Mouse (Mus musculus) brain, embryonic 14.5 days (tissue): ENCODE measurements at regions not wholly inside any gene's neighbourhood (a gene's known extent, or its start where the extent isn't known, plus 50 kb on each side); places are given as distances from the start of the nearest gene placed in this dataset.

Experiments used
- DNase-seq: peaks from one replicate; pipeline ENCODE4 v3.0.0-alpha.2; 2011; ENCODE audit warnings: low read depth
- CTCF ChIP-seq: fragments of 200-500 bp; IDR thresholded peaks from 2 replicates; pipeline ENCODE4 v1.5.1; 2012; ENCODE audit warnings: inconsistent platforms, mild to moderate bottlenecking, moderate library complexity, borderline replicate concordance; ENCODE audit not compliant: insufficient read depth, insufficient read length; ENCODE audit errors: extremely low read depth
- POLR2A ChIP-seq: fragments of 200-500 bp; IDR thresholded peaks from 2 replicates; pipeline ENCODE4 v1.6.1; 2012; ENCODE audit warnings: mild to moderate bottlenecking, inconsistent platforms, borderline replicate concordance; ENCODE audit not compliant: poor library complexity, insufficient read depth, insufficient read length, severe bottlenecking; ENCODE audit errors: extremely low read depth

DNA sequence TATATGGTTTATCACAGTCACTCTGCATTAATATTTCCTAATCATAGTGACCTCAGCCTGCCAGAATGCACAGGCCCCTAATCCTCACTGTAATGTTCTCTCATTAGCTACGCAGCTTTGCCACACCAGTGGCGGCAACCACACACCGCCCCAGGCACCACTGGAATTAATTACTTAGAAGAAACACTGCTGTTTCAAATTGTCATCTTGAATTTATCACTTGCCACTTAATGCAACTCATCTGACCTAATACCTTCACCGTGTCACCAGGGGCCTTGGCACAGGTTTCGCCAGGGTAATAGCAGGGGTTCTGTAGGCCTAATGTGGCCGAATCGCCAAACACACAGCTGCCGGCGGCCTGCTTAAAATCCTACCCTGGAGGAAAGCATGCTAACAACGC is 328.5 kb upstream of the Atp5g3 start:
- TF ChIP-seq POLR2A (no peak), CTCF (no peak)
- DNase-seq = peak; percentile 73

DNA sequence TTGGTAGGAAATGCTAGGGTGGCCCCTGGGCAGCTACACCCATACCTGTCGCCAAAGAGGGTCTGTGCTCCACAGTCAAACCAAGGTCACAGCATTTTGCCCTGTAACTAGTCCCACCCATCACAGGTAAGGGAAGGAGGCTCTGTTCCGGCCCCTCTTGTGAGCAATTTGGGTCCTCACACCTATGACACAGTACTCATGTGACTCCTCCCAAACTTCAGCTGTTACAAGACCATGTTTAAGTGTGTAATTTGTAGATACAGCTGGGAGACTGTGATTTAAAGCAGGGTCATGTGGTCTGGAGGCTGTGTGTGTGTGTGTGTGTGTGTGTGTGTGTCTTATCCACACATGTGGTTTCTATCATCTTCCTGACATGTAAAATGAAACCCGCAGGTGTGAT is 306.3 kb upstream of the Atp5g3 start:
- TF ChIP-seq CTCF = no peak
- no peak for TF ChIP-seq POLR2A
- DNase-seq = no peak

DNA sequence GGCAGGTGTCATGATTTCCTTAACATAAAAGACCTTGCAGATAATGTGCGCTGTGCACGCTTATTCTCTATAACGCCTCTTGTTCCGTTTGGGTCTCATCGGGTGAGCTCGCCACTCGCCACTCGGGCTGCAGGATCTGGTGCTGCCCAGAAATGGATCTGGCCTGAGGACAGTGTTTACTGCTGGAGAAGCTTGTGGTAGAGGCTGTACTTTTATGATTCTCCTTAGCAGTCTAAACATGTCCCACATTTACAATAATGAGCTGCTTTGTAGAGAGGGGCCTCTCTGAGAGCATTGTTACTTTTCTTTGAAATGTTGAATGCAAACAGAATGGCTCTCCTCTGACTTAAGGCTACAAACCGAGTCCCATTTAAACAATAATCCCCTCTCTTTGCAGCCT is 299.1 kb upstream of the Atp5g3 start:
- TF ChIP-seq CTCF = no peak
- TF ChIP-seq POLR2A = no peak
- peak; percentile 86 for DNase-seq

DNA sequence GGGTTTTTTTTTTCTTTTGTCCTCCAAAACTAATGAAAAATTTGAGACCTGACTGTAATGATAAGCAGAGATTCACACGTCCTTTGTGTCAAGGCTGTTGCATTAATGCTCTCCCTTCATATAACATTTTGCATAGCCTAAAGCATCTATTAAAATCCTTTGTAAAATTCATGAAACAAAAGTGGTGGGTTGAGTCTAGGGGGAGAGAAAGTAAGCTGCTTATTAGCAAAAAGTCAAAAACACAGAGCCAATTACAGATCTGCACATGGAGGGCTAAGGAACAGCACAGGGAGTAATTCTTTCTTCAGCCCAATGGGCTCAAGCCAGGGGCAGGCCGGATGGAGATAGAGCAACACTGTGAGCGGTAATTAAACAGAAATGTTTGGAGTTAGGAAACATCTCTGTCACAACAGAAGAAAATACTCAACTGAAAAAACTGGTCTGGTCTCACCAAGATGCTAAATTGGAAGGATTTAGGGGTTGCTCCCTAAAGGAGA is 298.3 kb upstream of the Atp5g3 start:
- peak; percentile 54 for DNase-seq

DNA sequence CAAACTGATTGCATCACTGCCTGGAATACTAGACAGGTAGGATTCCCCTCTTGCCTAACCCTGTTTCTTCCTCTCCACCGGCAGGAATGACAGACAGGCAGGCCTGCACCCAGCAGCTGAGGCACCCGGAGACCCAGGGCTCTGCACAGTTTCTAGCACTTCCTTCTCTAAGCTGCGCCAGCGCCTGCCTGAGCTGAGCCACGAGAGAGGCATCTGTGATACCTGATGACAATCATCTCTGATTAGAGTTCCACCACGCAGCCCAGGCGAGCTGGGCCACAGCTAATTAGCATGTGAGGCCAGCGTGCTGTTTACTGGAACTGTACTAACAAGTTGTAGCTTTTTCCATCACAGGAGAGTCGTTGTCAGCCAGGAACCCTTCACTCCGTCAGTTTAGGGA is 296.3 kb upstream of the Atp5g3 start:
- DNase-seq = peak; percentile 69
- no peak for TF ChIP-seq POLR2A
- no peak for TF ChIP-seq CTCF

More for the DNA sequence above, 298.3 kb upstream of the Atp5g3 start:
- TF ChIP-seq CTCF = no peak
- no peak for TF ChIP-seq POLR2A

DNA sequence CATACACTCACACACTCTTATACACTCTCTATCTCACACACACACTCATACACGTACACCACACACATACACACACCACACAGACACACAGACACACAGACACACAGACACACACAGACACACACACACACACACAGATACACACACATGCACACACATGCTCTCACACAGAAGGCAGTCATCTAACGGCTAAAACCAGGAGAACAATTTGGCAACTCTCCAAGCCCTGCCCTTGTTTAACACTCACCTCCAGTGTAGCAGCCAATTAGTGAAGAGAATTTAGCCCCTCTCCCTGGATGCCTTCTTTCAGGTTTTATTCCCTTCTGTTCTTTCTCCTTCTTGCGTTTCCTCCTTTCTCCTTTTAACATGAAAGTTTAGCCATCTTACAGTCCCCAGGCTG is 291.6 kb upstream of the Atp5g3 start:
- no peak for TF ChIP-seq POLR2A
- TF ChIP-seq CTCF = no peak
- DNase-seq = peak; percentile 61

DNA sequence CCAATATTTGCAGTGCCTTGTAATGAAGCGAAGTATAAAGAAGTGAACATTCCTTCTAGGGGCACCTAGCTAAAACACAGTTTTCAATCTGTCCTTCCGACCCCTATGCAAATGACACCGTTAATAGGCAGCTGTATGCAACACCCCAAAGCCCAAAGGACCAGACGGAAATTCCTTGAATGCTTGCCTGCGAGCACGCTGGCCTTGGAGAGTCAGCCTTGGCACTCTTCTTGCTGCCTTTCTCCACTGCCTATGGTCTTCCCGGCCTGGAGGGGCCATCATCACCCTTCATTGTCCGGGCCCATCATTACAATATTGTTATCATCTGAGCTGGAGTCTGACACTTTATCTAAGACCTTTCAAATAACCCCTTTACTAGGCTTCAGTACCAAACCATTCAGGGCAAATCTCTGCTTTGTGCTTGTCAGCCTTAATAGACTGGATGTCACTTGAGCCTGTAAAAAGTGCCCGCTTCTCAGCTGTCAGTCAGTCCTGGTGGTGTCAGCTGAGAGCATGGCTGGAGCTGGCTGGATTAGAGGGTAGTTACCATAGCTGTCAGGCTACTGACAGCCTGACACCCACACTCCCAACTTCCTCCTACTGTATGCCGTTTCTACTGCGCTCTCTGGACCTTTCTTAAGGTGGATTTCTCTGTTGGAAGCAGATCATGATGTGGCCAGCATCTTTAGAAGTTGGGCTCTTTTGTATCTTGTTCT is 290.6 kb upstream of the Atp5g3 start:
- TF ChIP-seq CTCF (no peak), POLR2A (no peak)
- peak; percentile 78 for DNase-seq

DNA sequence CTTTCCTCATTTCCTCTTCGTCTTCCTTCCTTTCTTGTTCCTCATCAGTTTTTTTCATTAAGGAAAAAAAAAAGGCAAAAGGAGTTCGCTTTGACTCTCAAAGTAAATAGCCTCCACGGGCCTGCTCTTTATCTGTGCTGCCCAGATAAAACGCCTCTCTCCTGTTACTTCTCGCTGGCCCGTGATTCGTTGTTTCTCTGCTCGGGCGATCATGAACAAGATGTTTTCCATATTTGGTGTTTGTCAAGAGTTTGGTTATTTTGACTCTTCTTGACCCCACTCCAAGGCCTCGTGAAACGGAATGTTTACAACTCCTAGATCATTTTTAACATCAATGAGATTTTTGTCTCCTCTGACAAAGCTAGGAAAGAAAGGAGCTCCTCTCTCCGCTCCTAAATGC is 288.4 kb upstream of the Atp5g3 start:
- no peak for DNase-seq
- TF ChIP-seq POLR2A (no peak), CTCF (no peak)

DNA sequence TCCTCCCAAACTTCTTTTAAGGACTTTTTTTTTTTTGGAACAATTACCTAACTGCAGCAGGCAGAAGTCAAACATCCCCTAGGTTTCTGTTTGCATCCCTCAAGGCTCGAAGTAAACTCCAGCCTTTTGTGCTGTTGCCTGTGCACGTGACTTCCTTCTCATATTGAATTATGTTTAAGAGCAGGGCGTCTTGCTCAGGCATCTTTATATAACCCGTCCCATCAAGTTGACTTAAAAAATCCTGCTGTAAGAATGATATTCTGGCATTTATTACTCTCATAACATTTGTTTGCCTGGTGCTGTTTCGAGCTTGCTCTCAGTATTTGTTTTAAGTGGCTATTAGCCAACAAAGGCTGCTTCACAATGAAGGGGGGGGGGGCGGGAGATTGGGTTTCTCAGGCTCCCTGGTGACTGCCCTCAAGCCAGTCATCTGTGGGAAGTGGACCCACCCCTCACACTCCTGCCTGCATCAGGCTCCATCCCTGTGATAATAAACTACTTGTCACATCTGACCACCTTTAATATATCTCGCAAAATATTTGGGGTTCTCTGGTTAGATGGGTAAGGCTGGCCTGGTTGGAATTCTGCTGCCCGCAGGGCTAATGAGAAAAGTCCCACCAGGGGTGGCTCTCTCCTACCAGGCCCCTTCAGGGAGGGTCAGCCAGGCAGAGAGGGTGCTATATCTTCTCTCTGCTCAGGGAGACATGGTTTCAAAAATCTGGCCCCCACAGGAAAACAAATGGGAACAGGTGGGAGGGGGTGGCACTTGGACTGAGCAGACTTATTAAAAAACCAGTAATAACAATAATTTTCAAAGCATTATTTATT is 277.1 kb upstream of the Atp5g3 start:
- DNase-seq = no peak
- TF ChIP-seq CTCF (no peak), POLR2A (no peak)

DNA sequence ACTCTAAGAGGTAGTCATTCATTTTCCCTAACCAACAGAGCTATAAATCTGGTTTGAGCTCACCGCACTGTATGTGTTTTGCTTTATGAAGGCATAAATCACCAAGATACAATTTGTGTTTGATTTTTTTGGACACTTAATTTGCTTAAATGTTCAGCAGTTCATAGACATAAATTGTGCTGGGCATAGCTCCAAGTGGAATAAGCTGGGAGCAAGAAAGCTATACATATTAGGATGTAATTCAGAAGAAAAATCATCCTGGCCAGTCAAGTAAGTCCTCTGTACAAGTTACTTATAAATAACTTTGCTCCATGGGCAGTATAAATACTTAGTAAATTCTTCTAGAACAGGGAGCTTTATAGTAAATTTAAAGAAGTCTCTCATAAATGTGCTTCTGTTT is 267.0 kb upstream of the Atp5g3 start:
- DNase-seq = no peak
- TF ChIP-seq CTCF = no peak
- no peak for TF ChIP-seq POLR2A

DNA sequence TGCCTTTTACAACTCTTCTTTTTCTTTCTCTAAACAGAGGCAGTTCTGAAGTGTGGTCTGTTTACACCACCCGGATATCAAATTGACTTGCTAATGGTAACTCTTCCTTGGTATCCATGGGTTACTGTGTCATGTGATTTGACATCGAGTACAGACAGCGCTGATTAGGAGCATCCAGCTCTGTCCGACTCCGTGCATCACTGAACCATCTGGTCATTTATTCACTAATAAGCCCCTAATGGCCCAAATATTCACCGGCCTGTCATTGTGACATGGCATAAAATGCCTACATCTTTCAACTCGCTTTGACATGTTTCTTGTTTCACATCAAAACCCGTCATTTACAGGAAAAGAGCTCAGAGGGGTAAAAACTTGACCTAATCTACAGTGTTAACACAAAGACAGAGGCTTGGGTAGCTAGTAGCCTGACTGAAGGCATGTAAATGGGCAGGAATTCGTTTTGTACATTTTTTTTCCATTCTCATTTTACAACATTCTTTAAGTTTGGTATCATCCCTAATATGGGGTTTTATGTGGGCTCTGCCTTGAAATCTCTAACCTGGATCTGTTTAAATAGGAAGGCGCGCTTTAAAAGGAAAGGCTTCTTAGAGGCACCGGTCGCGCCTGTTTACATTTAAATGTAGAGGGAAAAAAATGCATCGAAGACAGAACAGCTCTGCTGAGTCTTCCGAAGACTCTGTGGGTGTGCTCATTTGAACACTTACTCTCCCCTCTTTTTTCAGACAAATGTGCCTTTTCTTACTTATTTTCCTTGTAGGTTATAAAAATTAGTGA is 257.8 kb upstream of the Atp5g3 start:
- DNase-seq = peak; percentile 90
- TF ChIP-seq CTCF (no peak), POLR2A (no peak)
